Mouse (Mus musculus) gastrocnemius, postnatal 4 days (tissue): ENCODE results near the gene Upk3b. TPM values are rescaled to one million over a fixed set of nuclear protein-coding genes. Genes with fewer than 3 reads are reported as not detected.

Experiments
- total RNA-seq, 2 experiments: library from RNA; stranded (reverse); gene quantifications; 2 replicates each; pipeline ENCODE4 v1.2.3; 2021

Upk3b gene
- total RNA-seq, 2 experiments from 2014 or later, result 0.10 to 0.23 TPM

Other genes with a start within 250 kb of the Upk3b start
- gene Srrm3, start 231.6 kb upstream of the Upk3b start, total RNA-seq, result under 1 TPM; 0.08 to 0.12 TPM
- 100 to 1,000 TPM; 499 to 513 TPM for gene Hspb1, start 150.6 kb upstream of the Upk3b start, total RNA-seq
- gene Ywhag, start 103.9 kb upstream of the Upk3b start, total RNA-seq, result 100 to 1,000 TPM; 340 to 349 TPM
- gene Ssc4d, start 64.0 kb upstream of the Upk3b start, total RNA-seq, result 1 to 10 TPM; 1.3 to 1.6 TPM
- gene Zp3, start 58.4 kb upstream of the Upk3b start, total RNA-seq, result not detected
- gene Dtx2, start 43.7 kb upstream of the Upk3b start, total RNA-seq, result 10 to 100 TPM; 12.9 to 14.4 TPM
- under 1 TPM; 0.26 to 0.66 TPM for gene Upk3bl, start 16.0 kb downstream of the Upk3b start, total RNA-seq
- gene Rasa4, start 45.4 kb downstream of the Upk3b start, total RNA-seq, result 1 to 10 TPM; 7.4 TPM
- 10 to 100 TPM; 81.3 to 86.7 TPM for gene Polr2j, start 78.1 kb downstream of the Upk3b start, total RNA-seq
- 10 to 100 TPM; 10.2 to 11.7 TPM for gene Lrwd1, start 97.6 kb downstream of the Upk3b start, total RNA-seq
- gene Alkbh4, start 97.7 kb downstream of the Upk3b start, total RNA-seq, result 1 to 10 TPM; 8.4 to 8.6 TPM
- 1 to 10 TPM; 8.3 to 9.6 TPM for gene Orai2, start 132.2 kb downstream of the Upk3b start, total RNA-seq
- 10 to 100 TPM; 35.3 to 38.3 TPM for gene Prkrip1, start 160.5 kb downstream of the Upk3b start, total RNA-seq
- gene Sh2b2, start 208.1 kb downstream of the Upk3b start, total RNA-seq, result 10 to 100 TPM; 19.5 to 19.6 TPM